Mouse (Mus musculus): ENCODE data around the gene Gan. TPM values are rescaled to one million over a fixed set of nuclear protein-coding genes. Genes with fewer than 3 reads are reported as not detected.
A peak's percentile ranks its signal among the peaks of the same experiment; 100 is the strongest.

Gene Gan
- polyA plus RNA-seq, 1 experiment from 2014 or later = 1.2 TPM

DNA sequence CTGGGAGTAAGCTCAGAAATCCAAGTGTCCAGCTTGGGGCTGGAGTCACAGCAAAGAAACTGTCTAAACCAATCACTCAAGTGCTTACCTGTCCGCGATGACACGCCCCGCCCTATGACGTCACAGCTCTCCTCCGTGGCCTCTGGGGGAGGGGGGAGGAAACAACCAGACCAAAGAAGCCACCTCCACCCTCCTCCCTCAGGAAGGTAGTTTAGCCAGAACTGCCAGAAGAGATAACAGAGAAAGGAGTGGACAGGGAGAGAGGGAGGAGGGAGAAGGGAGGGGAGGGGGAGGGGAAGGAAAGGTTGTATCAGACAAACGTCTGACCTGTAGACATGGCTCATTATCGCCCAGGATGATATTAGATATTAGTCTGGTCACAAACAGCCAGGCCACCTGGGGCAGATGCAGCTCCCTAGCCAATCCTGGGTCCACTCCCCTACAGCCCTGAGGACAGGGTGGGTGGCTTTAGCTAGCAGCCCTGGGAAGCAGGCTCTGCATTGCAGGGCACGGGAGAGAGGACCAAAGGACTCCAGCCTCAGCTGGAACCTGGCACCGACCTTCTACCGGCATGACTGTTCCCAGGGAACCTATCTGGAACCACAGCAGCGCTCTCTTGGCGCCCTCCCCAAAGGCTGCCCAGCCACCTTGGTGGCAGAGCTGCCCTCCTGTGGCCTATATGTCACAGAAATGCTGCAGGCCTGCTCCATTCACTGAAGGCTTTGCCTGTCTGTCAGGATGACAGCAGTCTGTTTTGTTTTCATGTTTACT is 42.1 kb upstream of the Gan start:
- Histone ChIP-seq H3K36me3 (ENCODE audit: insufficient read depth, low read length) (no peaks in the 10 kb centered on the region), H3K27me3 (ENCODE audit: insufficient read depth, low read length) (no peaks in the 10 kb centered on the region), H3K9ac (ENCODE audit: low read depth, low read length) (no peak overlapping the region), H3K4me1 (replicated peaks; ENCODE audit: insufficient read depth, low read length) (no peaks in the 10 kb centered on the region), H3K4me2 (ENCODE audit: low read length) (peak overlapping the region; percentile 9), H3K4me3 (replicated peaks; ENCODE audit: low read depth, low read length) (no peak overlapping the region; the same call in 1 of the 2 replicates), H3K9me3 (replicated peaks; ENCODE audit: low read length) (no peaks in the 10 kb centered on the region), H3K27ac (no peak overlapping the region)
- peak; percentile 40; the same call in 1 of the 2 replicates for TF ChIP-seq CTCF (IDR thresholded peaks at IDR 0.05; ENCODE audit: low read depth)
- 16% methylated on average over 13 of the region's 13 CpGs for WGBS
- ATAC-seq (replicated peaks; ENCODE audit: low FRiP score, low read depth) = peak; percentile 44; the same call in 1 of the 2 replicates
- no peak for DNase-seq (ENCODE audit: low spot score)

DNA sequence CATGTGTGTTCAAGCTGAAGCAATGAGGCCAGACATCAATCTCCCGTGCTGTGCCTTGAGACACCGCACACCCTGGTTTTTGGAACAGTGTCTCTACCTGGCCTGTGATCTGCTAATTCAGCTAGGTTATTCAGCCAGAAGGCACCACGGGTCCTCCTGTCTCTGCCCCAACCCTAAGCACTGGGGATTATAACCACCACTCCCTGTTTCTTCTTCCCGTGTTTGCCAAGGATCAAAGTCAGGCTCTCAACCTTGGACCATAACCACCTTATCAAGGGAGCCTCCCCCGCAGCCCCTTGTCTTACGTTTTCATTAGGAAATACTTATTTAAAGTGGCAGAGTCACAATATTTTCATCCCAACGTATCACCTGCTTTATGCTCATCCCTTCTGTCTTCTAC is 41.4 kb upstream of the Gan start:
- H3K4me2 ChIP-seq (ENCODE audit: low read length) = no peak overlapping the region
- TF ChIP-seq CTCF (IDR thresholded peaks at IDR 0.05; ENCODE audit: low read depth) = no peak
- H3K9me3 ChIP-seq (replicated peaks; ENCODE audit: low read length) = no peaks in the 10 kb centered on the region
- no peaks in the 10 kb centered on the region for H3K36me3 ChIP-seq (ENCODE audit: insufficient read depth, low read length)
- no peak overlapping the region for H3K9ac ChIP-seq (ENCODE audit: low read depth, low read length)
- no peak for DNase-seq (ENCODE audit: low spot score)
- no peak overlapping the region for H3K27ac ChIP-seq
- H3K4me1 ChIP-seq (replicated peaks; ENCODE audit: insufficient read depth, low read length) = no peaks in the 10 kb centered on the region
- no peaks in the 10 kb centered on the region for H3K27me3 ChIP-seq (ENCODE audit: insufficient read depth, low read length)
- H3K4me3 ChIP-seq (replicated peaks; ENCODE audit: low read depth, low read length) = no peak overlapping the region
- WGBS = 65% methylated on average over 7 of the region's 7 CpGs
- ATAC-seq (replicated peaks; ENCODE audit: low FRiP score, low read depth) = no peak

DNA sequence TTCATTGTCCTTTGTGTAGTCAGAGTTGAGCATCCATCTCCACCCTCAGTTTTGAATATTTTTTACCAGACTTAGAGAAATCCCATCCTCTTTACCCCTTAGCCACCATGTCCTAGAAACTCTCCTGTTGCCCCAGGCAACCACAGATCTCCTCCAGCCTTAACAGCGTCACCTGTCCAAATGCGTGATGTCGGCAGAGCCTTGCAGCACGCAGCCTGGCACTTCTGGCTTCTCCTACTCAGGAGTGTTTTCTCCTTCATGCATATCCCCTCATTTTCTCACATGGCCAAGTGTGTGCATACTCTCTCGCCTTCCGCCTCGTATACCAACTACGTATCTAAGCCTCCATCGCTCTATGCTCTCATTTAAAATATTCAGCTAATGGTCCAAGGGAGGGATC is 39.5 kb upstream of the Gan start:
- WGBS = 88% methylated on average over 9 of the region's 9 CpGs
- Histone ChIP-seq H3K27ac (no peak overlapping the region), H3K4me3 (replicated peaks; ENCODE audit: low read depth, low read length) (no peak overlapping the region), H3K4me1 (replicated peaks; ENCODE audit: insufficient read depth, low read length) (no peaks in the 10 kb centered on the region), H3K9me3 (replicated peaks; ENCODE audit: low read length) (no peaks in the 10 kb centered on the region), H3K4me2 (ENCODE audit: low read length) (no peak overlapping the region), H3K9ac (ENCODE audit: low read depth, low read length) (no peak overlapping the region), H3K36me3 (ENCODE audit: insufficient read depth, low read length) (no peaks in the 10 kb centered on the region), H3K27me3 (ENCODE audit: insufficient read depth, low read length) (no peaks in the 10 kb centered on the region)
- ATAC-seq (replicated peaks; ENCODE audit: low FRiP score, low read depth) (no peak), DNase-seq (ENCODE audit: low spot score) (no peak)
- no peak for TF ChIP-seq CTCF (IDR thresholded peaks at IDR 0.05; ENCODE audit: low read depth)

DNA sequence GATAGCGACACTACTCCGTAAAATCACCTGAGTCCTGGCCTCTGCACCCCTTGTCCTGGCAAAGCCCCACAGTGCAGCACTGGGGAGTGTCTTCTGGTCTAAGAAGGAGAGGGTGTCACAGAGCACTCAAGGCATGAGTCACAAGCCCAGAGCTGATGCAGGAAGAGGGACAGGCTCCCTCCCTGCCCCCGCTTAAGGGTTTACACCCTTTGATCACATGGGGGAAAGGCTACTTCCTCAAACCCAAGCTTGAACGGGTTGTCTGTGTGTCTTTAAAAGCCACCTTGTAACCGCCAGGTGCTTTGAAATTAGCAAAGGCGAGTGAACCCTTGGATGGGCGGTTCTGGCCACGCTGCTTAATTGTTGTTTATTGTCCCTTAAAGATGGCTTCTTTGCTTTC is 36.7 kb upstream of the Gan start:
- ATAC-seq (replicated peaks; ENCODE audit: low FRiP score, low read depth) (no peak), DNase-seq (ENCODE audit: low spot score) (no peak)
- WGBS = 51% methylated on average over 8 of the region's 8 CpGs
- Histone ChIP-seq H3K4me1 (replicated peaks; ENCODE audit: insufficient read depth, low read length) (no peaks in the 10 kb centered on the region), H3K4me3 (replicated peaks; ENCODE audit: low read depth, low read length) (no peak overlapping the region), H3K27ac (no peak overlapping the region), H3K9me3 (replicated peaks; ENCODE audit: low read length) (no peaks in the 10 kb centered on the region), H3K9ac (ENCODE audit: low read depth, low read length) (no peak overlapping the region), H3K36me3 (ENCODE audit: insufficient read depth, low read length) (no peaks in the 10 kb centered on the region), H3K27me3 (ENCODE audit: insufficient read depth, low read length) (no peaks in the 10 kb centered on the region), H3K4me2 (ENCODE audit: low read length) (no peak overlapping the region)
- TF ChIP-seq CTCF (IDR thresholded peaks at IDR 0.05; ENCODE audit: low read depth) = no peak

DNA sequence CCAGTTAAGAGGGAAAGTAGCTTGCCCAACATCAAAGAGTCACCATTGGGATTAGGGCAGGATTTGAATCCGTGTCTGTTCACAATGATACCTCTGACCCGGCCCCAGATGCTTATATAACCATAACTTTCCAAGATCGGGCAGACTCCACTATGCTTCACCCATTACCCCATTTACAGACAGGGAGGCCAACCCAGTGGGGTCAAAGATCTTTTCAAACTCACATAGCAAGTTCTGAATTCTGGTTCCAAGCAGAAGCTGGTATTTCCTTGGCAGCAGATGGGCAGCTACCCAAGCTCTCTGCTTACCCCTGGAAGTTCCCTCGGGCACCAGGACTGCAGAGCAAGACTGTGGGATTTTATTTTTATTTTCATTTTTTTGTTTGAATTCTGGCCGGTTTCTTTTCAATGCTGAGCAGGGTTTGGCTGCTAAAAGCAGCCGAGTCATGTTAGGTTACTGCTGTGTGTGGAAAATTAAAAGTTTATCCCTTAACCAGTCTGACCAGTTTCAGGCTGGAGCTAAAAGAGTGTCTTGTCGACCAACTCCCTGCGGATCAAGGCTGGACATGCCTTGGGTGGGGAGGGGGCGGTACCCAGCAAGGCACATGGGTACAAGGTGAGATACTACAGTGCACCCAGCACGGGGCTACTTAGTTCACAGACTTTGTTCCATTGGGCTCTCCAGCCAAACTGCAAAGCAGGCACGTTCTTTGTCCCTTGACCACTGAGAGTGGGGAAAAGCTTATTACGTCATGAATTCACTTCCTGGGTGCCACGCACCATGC is 33.9 kb upstream of the Gan start:
- WGBS = 74% methylated on average over 13 of the region's 13 CpGs
- Histone ChIP-seq H3K27me3 (ENCODE audit: insufficient read depth, low read length) (no peaks in the 10 kb centered on the region), H3K4me3 (replicated peaks; ENCODE audit: low read depth, low read length) (no peak overlapping the region), H3K9ac (ENCODE audit: low read depth, low read length) (no peak overlapping the region), H3K9me3 (replicated peaks; ENCODE audit: low read length) (no peaks in the 10 kb centered on the region), H3K4me2 (ENCODE audit: low read length) (no peak overlapping the region), H3K36me3 (ENCODE audit: insufficient read depth, low read length) (no peaks in the 10 kb centered on the region), H3K27ac (no peak overlapping the region), H3K4me1 (replicated peaks; ENCODE audit: insufficient read depth, low read length) (no peaks in the 10 kb centered on the region)
- no peak for DNase-seq (ENCODE audit: low spot score)
- no peak for ATAC-seq (replicated peaks; ENCODE audit: low FRiP score, low read depth)
- TF ChIP-seq CTCF (IDR thresholded peaks at IDR 0.05; ENCODE audit: low read depth) = no peak

DNA sequence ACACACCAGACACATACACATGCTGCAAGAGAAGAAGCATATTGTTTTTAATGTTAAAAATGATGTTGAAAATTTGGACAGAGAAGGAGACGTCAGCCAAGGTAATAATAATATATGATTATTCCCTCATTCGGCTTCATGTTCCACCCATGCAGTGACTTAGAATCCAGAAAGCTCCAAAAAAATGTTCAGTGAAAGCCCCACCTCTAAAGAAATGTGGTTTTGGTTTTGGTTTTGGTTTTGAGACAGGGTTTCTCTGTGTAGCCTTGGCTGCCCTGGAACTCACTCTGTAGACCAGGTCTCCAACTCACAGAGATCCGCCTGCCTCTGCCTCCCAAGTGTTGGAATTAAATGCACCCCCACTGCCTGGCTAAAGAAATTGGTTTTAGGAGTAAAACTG is 32.1 kb upstream of the Gan start:
- H3K4me3 ChIP-seq (replicated peaks; ENCODE audit: low read depth, low read length) = no peak overlapping the region
- no peak for TF ChIP-seq CTCF (IDR thresholded peaks at IDR 0.05; ENCODE audit: low read depth)
- no peak for ATAC-seq (replicated peaks; ENCODE audit: low FRiP score, low read depth)
- 94% methylated on average over 3 of the region's 3 CpGs for WGBS
- H3K27me3 ChIP-seq (ENCODE audit: insufficient read depth, low read length) = no peaks in the 10 kb centered on the region
- no peak overlapping the region for H3K4me2 ChIP-seq (ENCODE audit: low read length)
- H3K9me3 ChIP-seq (replicated peaks; ENCODE audit: low read length) = no peaks in the 10 kb centered on the region
- no peak overlapping the region for H3K9ac ChIP-seq (ENCODE audit: low read depth, low read length)
- no peak for DNase-seq (ENCODE audit: low spot score)
- no peak overlapping the region for H3K27ac ChIP-seq
- no peaks in the 10 kb centered on the region for H3K4me1 ChIP-seq (replicated peaks; ENCODE audit: insufficient read depth, low read length)
- no peaks in the 10 kb centered on the region for H3K36me3 ChIP-seq (ENCODE audit: insufficient read depth, low read length)

All from kidney, postnatal 0 days (tissue).